Mouse (Mus musculus) liver, embryonic 15.5 days (tissue): ENCODE measurements around the gene Prkar1b. TPM values are rescaled to one million over a fixed set of nuclear protein-coding genes. Genes with fewer than 3 reads are reported as not detected.

Experiments
- ATAC-seq: fragments of 200-750 bp; cut with Nextera tagmentation; 2 replicates; pipeline ENCODE4 v1.8.0; 2017; ENCODE audit warnings: moderate number of reproducible peaks, mild to moderate bottlenecking, moderate library complexity; ENCODE audit not compliant: insufficient read depth
- H3K27ac ChIP-seq: fragments of 300-500 bp; sonication (generic); replicated peaks from 2 replicates; pipeline ENCODE4 v1.5.1; 2015; ENCODE audit warnings: mild to moderate bottlenecking, inconsistent platforms
- H3K27me3 ChIP-seq: fragments of 300-500 bp; sonication (generic); 2 replicates; pipeline ENCODE4 v1.6.1; 2015; ENCODE audit warnings: mild to moderate bottlenecking, inconsistent platforms
- H3K36me3 ChIP-seq: fragments of 300-500 bp; sonication (generic); replicated peaks from 2 replicates; pipeline ENCODE4 v1.6.1; 2015; ENCODE audit warnings: moderate library complexity, mild to moderate bottlenecking, inconsistent platforms
- H3K4me1 ChIP-seq: fragments of 300-500 bp; sonication (generic); replicated peaks from 2 replicates; pipeline ENCODE4 v1.6.1; 2015; ENCODE audit warnings: inconsistent platforms
- H3K4me2 ChIP-seq: fragments of 300-500 bp; sonication (generic); 2 replicates; pipeline ENCODE4 v1.6.1; 2015; ENCODE audit warnings: moderate library complexity, mild to moderate bottlenecking, inconsistent platforms
- H3K4me3 ChIP-seq: fragments of 300-500 bp; sonication (generic); replicated peaks from 2 replicates; pipeline ENCODE4 v1.5.1; 2015; ENCODE audit warnings: mild to moderate bottlenecking, inconsistent platforms
- H3K9ac ChIP-seq: fragments of 300-500 bp; sonication (generic); 2 replicates; pipeline ENCODE4 v1.6.1; 2015; ENCODE audit warnings: moderate library complexity, mild to moderate bottlenecking, inconsistent platforms
- H3K9me3 ChIP-seq: fragments of 300-500 bp; sonication (generic); replicated peaks from 2 replicates; pipeline ENCODE4 v1.6.1; 2016; ENCODE audit warnings: inconsistent platforms
- WGBS: fragments of 180-500 bp; shearing (Covaris S2); methylation state at CpG from one replicate; pipeline ENCODE4 v1.1.7; 2015; ENCODE audit warnings: mixed read lengths; ENCODE audit not compliant: insufficient replicate concordance; 5-methylcytosine and 5-hydroxymethylcytosine counted together
- polyA plus RNA-seq: library from polyadenylated mRNA; unstranded; fragments of >200 nt; fragmentation: Nextera tagmentation; extraction: Ambion mirVana; gene quantifications from 2 replicates; pipeline ENCODE4 v1.2.1, GENCODE M21; 2015

Prkar1b gene
- polyA plus RNA-seq, 1 experiment from 2014 or later = 1.0 TPM

GRCm38 (mm10) chr5:139174141-139174540 lies 24.3 kb upstream of the Prkar1b start:
- Histone ChIP-seq H3K27ac (no peak overlapping the region), H3K36me3 (peaks cover 16% of the 10 kb centered on the region; the same call in 1 of the 2 replicates)

GRCm38 (mm10) chr5:139171929-139172328 lies 22.1 kb upstream of the Prkar1b start:
- H3K27me3 ChIP-seq = no peaks in the 10 kb centered on the region
- 78% methylated on average over 4 of the region's 4 CpGs for WGBS
- H3K27ac ChIP-seq = no peak overlapping the region
- peaks cover 14% of the 10 kb centered on the region for H3K36me3 ChIP-seq
- no peaks in the 10 kb centered on the region for H3K9me3 ChIP-seq
- no peak overlapping the region for H3K4me3 ChIP-seq
- no peak overlapping the region for H3K4me2 ChIP-seq
- no peak overlapping the region for H3K9ac ChIP-seq
- peaks cover 9% of the 10 kb centered on the region for H3K4me1 ChIP-seq
- no peak for ATAC-seq

More at GRCm38 (mm10) chr5:139174141-139174540, 24.3 kb upstream of the Prkar1b start:
- H3K4me3 ChIP-seq = no peak overlapping the region
- H3K9ac ChIP-seq = no peak overlapping the region
- H3K4me2 ChIP-seq = no peak overlapping the region
- WGBS = 54% methylated on average over 10 of the region's 10 CpGs
- no peaks in the 10 kb centered on the region; the same call in 1 of the 2 replicates for H3K4me1 ChIP-seq
- no peaks in the 10 kb centered on the region for H3K27me3 ChIP-seq
- no peaks in the 10 kb centered on the region for H3K9me3 ChIP-seq
- no peak for ATAC-seq

GRCm38 (mm10) chr5:139167548-139167947 lies 17.7 kb upstream of the Prkar1b start:
- Histone ChIP-seq H3K36me3 (peaks cover 36% of the 10 kb centered on the region), H3K4me2 (no peak overlapping the region)

GRCm38 (mm10) chr5:139166781-139167361 lies 17.1 kb upstream of the Prkar1b start:
- Histone ChIP-seq H3K4me2 (no peak overlapping the region), H3K4me1 (peaks cover 14% of the 10 kb centered on the region), H3K27me3 (no peaks in the 10 kb centered on the region), H3K27ac (0 out of 2 replicates have a peak overlapping the region, but pooled peaks have one; percentile 3), H3K9me3 (no peaks in the 10 kb centered on the region), H3K9ac (no peak overlapping the region), H3K4me3 (no peak overlapping the region), H3K36me3 (peaks cover 36% of the 10 kb centered on the region)
- peak; percentile 72 for ATAC-seq
- WGBS = 24% methylated on average over 6 of the region's 6 CpGs

More at GRCm38 (mm10) chr5:139167548-139167947, 17.7 kb upstream of the Prkar1b start:
- no peak overlapping the region for H3K4me3 ChIP-seq
- peaks cover 14% of the 10 kb centered on the region for H3K4me1 ChIP-seq
- H3K9me3 ChIP-seq = no peaks in the 10 kb centered on the region
- H3K27ac ChIP-seq = no peak overlapping the region
- no peaks in the 10 kb centered on the region for H3K27me3 ChIP-seq
- no peak for ATAC-seq
- WGBS = 35% methylated on average over 1 of the region's 1 CpGs
- H3K9ac ChIP-seq = no peak overlapping the region

- no peaks in the 10 kb centered on the region for H3K9me3 ChIP-seq
- H3K4me2 ChIP-seq = no peak overlapping the region
- no peaks in the 10 kb centered on the region for H3K27me3 ChIP-seq
- ATAC-seq = no peak
- peaks cover 32% of the 10 kb centered on the region for H3K36me3 ChIP-seq
- H3K4me3 ChIP-seq = no peak overlapping the region
- H3K27ac ChIP-seq = no peak overlapping the region
- H3K4me1 ChIP-seq = peaks cover 4% of the 10 kb centered on the region; the same call in 1 of the 2 replicates
- WGBS = 30% methylated on average over 10 of the region's 10 CpGs
- H3K9ac ChIP-seq = no peak overlapping the region
These were observed 11.8 kb upstream of the Prkar1b start for GRCm38 (mm10) chr5:139161632-139162031.

- 58% methylated on average over 8 of the region's 8 CpGs for WGBS
- Histone ChIP-seq H3K9me3 (no peaks in the 10 kb centered on the region), H3K9ac (no peak overlapping the region), H3K27me3 (no peaks in the 10 kb centered on the region), H3K36me3 (peaks cover 28% of the 10 kb centered on the region), H3K27ac (no peak overlapping the region), H3K4me1 (peaks cover 3% of the 10 kb centered on the region; the same call in 1 of the 2 replicates), H3K4me3 (no peak overlapping the region), H3K4me2 (no peak overlapping the region)
- ATAC-seq = no peak
These were observed 11.1 kb upstream of the Prkar1b start for GRCm38 (mm10) chr5:139160899-139161298.

GRCm38 (mm10) chr5:139150603-139151031 lies 816 bp upstream of the Prkar1b start:
- Histone ChIP-seq H3K27me3 (no peaks in the 10 kb centered on the region), H3K27ac (peak overlapping the region; percentile 72), H3K4me1 (peaks cover 24% of the 10 kb centered on the region), H3K4me2 (peak overlapping the region; percentile 95), H3K9ac (peak overlapping the region; percentile 71), H3K4me3 (peak overlapping the region; percentile 87), H3K9me3 (no peaks in the 10 kb centered on the region), H3K36me3 (peaks cover 31% of the 10 kb centered on the region; the same call in 1 of the 2 replicates)
- under 1% methylated on average over 45 of the region's 45 CpGs for WGBS
- peak; percentile 36 for ATAC-seq

GRCm38 (mm10) chr5:139149006-139149672 lies 662 bp downstream of the Prkar1b start:
- Histone ChIP-seq H3K9me3 (no peaks in the 10 kb centered on the region), H3K4me3 (peak overlapping the region; percentile 87), H3K9ac (peak overlapping the region; percentile 54; the same call in 1 of the 2 replicates), H3K27ac (peak overlapping the region; percentile 72; the same call in 1 of the 2 replicates), H3K4me2 (peak overlapping the region; percentile 95), H3K4me1 (peaks cover 24% of the 10 kb centered on the region), H3K36me3 (peaks cover 21% of the 10 kb centered on the region; the same call in 1 of the 2 replicates), H3K27me3 (no peaks in the 10 kb centered on the region)
- 21% methylated on average over 11 of the region's 11 CpGs for WGBS
- ATAC-seq = no peak

GRCm38 (mm10) chr5:139147178-139148078 lies 2.4 kb downstream of the Prkar1b start:
- H3K36me3 ChIP-seq = 0 out of 2 replicates have a peak, but pooled peaks cover 5% of the 10 kb centered on the region
- H3K4me1 ChIP-seq = peaks cover 24% of the 10 kb centered on the region
- no peaks in the 10 kb centered on the region for H3K27me3 ChIP-seq
- H3K9me3 ChIP-seq = no peaks in the 10 kb centered on the region
- 78% methylated on average over 14 of the region's 14 CpGs for WGBS
- no peak overlapping the region for H3K4me2 ChIP-seq
- H3K9ac ChIP-seq = no peak overlapping the region
- no peak for ATAC-seq
- H3K27ac ChIP-seq = no peak overlapping the region
- no peak overlapping the region for H3K4me3 ChIP-seq

GRCm38 (mm10) chr5:139146476-139147075 lies 3.2 kb downstream of the Prkar1b start:
- no peak overlapping the region for H3K4me2 ChIP-seq
- 80% methylated on average over 11 of the region's 11 CpGs for WGBS
- H3K36me3 ChIP-seq = no peaks in the 10 kb centered on the region
- ATAC-seq = no peak
- H3K4me1 ChIP-seq = peaks cover 22% of the 10 kb centered on the region
- no peak overlapping the region for H3K27ac ChIP-seq
- H3K9me3 ChIP-seq = no peaks in the 10 kb centered on the region
- no peak overlapping the region for H3K9ac ChIP-seq
- no peaks in the 10 kb centered on the region for H3K27me3 ChIP-seq
- no peak overlapping the region for H3K4me3 ChIP-seq
